Mouse (Mus musculus) lung, postnatal 0 days (tissue): ENCODE measurements around the gene Pdgfra. TPM values are rescaled to one million over a fixed set of nuclear protein-coding genes. Genes with fewer than 3 reads are reported as not detected.
A peak's percentile ranks its signal among the peaks of the same experiment; 100 is the strongest.

Source experiments
- ATAC-seq: fragments of 200-750 bp; cut with Nextera tagmentation; 2 replicates; pipeline ENCODE4 v1.8.0; 2017; ENCODE audit warnings: moderate library complexity
- DNase-seq: peaks from one replicate; pipeline ENCODE4 v3.0.0-alpha.2; 2016; ENCODE audit warnings: low spot score
- H3K27ac ChIP-seq: fragments of 300-500 bp; sonication (generic); 2 replicates; pipeline ENCODE4 v1.5.1; 2014; ENCODE audit warnings: antibody characterized with exemption, mild to moderate bottlenecking, low read length, mixed read lengths
- H3K27me3 ChIP-seq: fragments of 300-500 bp; sonication (generic); replicated peaks from 2 replicates; pipeline ENCODE4 v1.6.1; 2014; ENCODE audit warnings: low read length, mixed read lengths; ENCODE audit not compliant: insufficient read depth
- H3K36me3 ChIP-seq: fragments of 300-500 bp; sonication (generic); 2 replicates; pipeline ENCODE4 v1.6.1; 2014; ENCODE audit warnings: low read length, mixed read lengths; ENCODE audit not compliant: insufficient read depth
- H3K4me1 ChIP-seq: fragments of 300-500 bp; sonication (generic); 2 replicates; pipeline ENCODE4 v1.6.1; 2014; ENCODE audit warnings: antibody characterized with exemption, low read depth, low read length, mixed read lengths; ENCODE audit not compliant: insufficient read depth
- H3K4me2 ChIP-seq: fragments of 300-500 bp; sonication (generic); replicated peaks from 2 replicates; pipeline ENCODE4 v1.6.1; 2014; ENCODE audit warnings: low read depth, mild to moderate bottlenecking, low read length, moderate library complexity, mixed read lengths
- H3K4me3 ChIP-seq: fragments of 300-500 bp; sonication (generic); 2 replicates; pipeline ENCODE4 v1.5.1; 2014; ENCODE audit warnings: low read depth, low read length
- H3K9ac ChIP-seq: fragments of 300-500 bp; sonication (generic); replicated peaks from 2 replicates; pipeline ENCODE4 v1.6.1; 2014; ENCODE audit warnings: low read depth, mild to moderate bottlenecking
- H3K9me3 ChIP-seq: fragments of 300-500 bp; sonication (generic); 2 replicates; pipeline ENCODE4 v1.6.1; 2016; ENCODE audit warnings: low read length, mixed read lengths
- CTCF ChIP-seq: IDR thresholded peaks from 2 replicates; pipeline ENCODE4 v1.5.1; 2016; ENCODE audit warnings: antibody characterized with exemption, mild to moderate bottlenecking
- EP300 ChIP-seq: IDR thresholded peaks from 2 replicates; pipeline ENCODE4 v1.6.1; 2016; ENCODE audit warnings: antibody characterized with exemption, mild to moderate bottlenecking, control low read depth
- WGBS: fragments of 180-500 bp; shearing (Covaris S2); extraction: QIAGEN DNeasy Blood & Tissue Kit; methylation state at CpG from one replicate; pipeline ENCODE4 v1.1.7; 2014; 5-methylcytosine and 5-hydroxymethylcytosine counted together
- polyA plus RNA-seq: library from polyadenylated mRNA; unstranded; fragments of >200 nt; fragmentation: Nextera tagmentation; extraction: Ambion mirVana; gene quantifications from 2 replicates; pipeline ENCODE4 v1.2.1, GENCODE M21; 2015

Gene Pdgfra
- polyA plus RNA-seq, 1 experiment from 2014 or later: 14.2 TPM

GRCm38 (mm10) chr5:75157038-75157437, 4.9 kb downstream of the Pdgfra start:
- peak; percentile 92 for DNase-seq
- ATAC-seq: no peak
- Histone ChIP-seq H3K27ac (no peak overlapping the region), H3K4me1 (no peaks in the 10 kb centered on the region; the same call in 1 of the 2 replicates), H3K9me3 (no peaks in the 10 kb centered on the region), H3K36me3 (no peaks in the 10 kb centered on the region), H3K27me3 (peaks cover 16% of the 10 kb centered on the region; the same call in 1 of the 2 replicates), H3K4me3 (peak overlapping the region; percentile 46), H3K4me2 (peak overlapping the region; percentile 69), H3K9ac (no peak overlapping the region; the same call in 1 of the 2 replicates)
- WGBS: 0% methylated on average over 3 of the region's 3 CpGs
- TF ChIP-seq CTCF (peak; percentile 90), EP300 (no peak)

GRCm38 (mm10) chr5:75160530-75161170, 8.6 kb downstream of the Pdgfra start:
- TF ChIP-seq EP300: no peak
- TF ChIP-seq CTCF: no peak
- Histone ChIP-seq H3K9ac (no peak overlapping the region), H3K4me3 (no peak overlapping the region), H3K4me2 (no peak overlapping the region), H3K27me3 (0 out of 2 replicates have a peak, but pooled peaks cover 4% of the 10 kb centered on the region), H3K27ac (no peak overlapping the region), H3K4me1 (no peaks in the 10 kb centered on the region; the same call in 1 of the 2 replicates), H3K36me3 (no peaks in the 10 kb centered on the region), H3K9me3 (no peaks in the 10 kb centered on the region)
- no peak for ATAC-seq
- no peak for DNase-seq
- WGBS: 38% methylated on average over 12 of the region's 12 CpGs

GRCm38 (mm10) chr5:75161586-75161985, 9.5 kb downstream of the Pdgfra start:
- no peak for TF ChIP-seq EP300
- TF ChIP-seq CTCF: no peak
- 73% methylated on average over 6 of the region's 6 CpGs for WGBS

GRCm38 (mm10) chr5:75163289-75163951, 11.3 kb downstream of the Pdgfra start:
- Histone ChIP-seq H3K4me3 (no peak overlapping the region), H3K9ac (no peak overlapping the region), H3K9me3 (no peaks in the 10 kb centered on the region), H3K36me3 (no peaks in the 10 kb centered on the region), H3K4me2 (no peak overlapping the region), H3K27ac (no peak overlapping the region), H3K4me1 (no peaks in the 10 kb centered on the region), H3K27me3 (no peaks in the 10 kb centered on the region)
- ATAC-seq (no peak), DNase-seq (no peak)
- TF ChIP-seq EP300 (no peak), CTCF (no peak)
- 76% methylated on average over 23 of the region's 23 CpGs for WGBS

More at GRCm38 (mm10) chr5:75161586-75161985, 9.5 kb downstream of the Pdgfra start:
- Histone ChIP-seq H3K4me3 (no peak overlapping the region), H3K9ac (no peak overlapping the region), H3K4me1 (no peaks in the 10 kb centered on the region; the same call in 1 of the 2 replicates), H3K36me3 (no peaks in the 10 kb centered on the region), H3K27ac (no peak overlapping the region), H3K27me3 (no peaks in the 10 kb centered on the region), H3K9me3 (no peaks in the 10 kb centered on the region), H3K4me2 (no peak overlapping the region)
- no peak for ATAC-seq
- DNase-seq: no peak

DNA sequence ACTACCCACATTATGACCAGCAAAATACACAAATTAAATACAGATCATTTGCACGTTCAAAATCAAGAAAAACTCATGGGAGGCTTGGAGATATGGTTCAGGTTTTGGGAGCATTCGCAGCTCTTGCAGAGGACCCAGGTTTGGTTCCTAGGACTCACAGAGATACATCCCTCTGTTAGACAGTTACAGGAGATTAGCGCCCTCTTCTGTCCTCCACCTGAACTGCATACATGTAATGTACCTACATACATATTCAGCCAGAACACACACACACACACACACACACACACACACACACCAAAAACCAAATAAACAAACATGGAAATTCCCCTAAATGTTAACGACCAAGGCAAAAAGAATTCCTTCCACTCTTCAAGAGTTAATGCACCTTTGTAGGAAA, 12.6 kb downstream of the Pdgfra start:
- Histone ChIP-seq H3K9ac (no peak overlapping the region), H3K9me3 (no peaks in the 10 kb centered on the region), H3K4me1 (no peaks in the 10 kb centered on the region), H3K36me3 (no peaks in the 10 kb centered on the region), H3K27ac (no peak overlapping the region), H3K4me3 (no peak overlapping the region), H3K4me2 (no peak overlapping the region), H3K27me3 (no peaks in the 10 kb centered on the region)
- TF ChIP-seq EP300 (no peak), CTCF (peak; percentile 44)
- DNase-seq (no peak), ATAC-seq (no peak)
- WGBS: 83% methylated on average over 4 of the region's 4 CpGs

GRCm38 (mm10) chr5:75169837-75170236, 17.7 kb downstream of the Pdgfra start:
- H3K9me3 ChIP-seq: no peaks in the 10 kb centered on the region
- no peak overlapping the region for H3K9ac ChIP-seq
- no peak overlapping the region for H3K4me2 ChIP-seq
- H3K4me3 ChIP-seq: no peak overlapping the region
- H3K27me3 ChIP-seq: no peaks in the 10 kb centered on the region
- no peaks in the 10 kb centered on the region for H3K4me1 ChIP-seq
- ATAC-seq (no peak), DNase-seq (no peak)
- 85% methylated on average over 6 of the region's 6 CpGs for WGBS
- no peak overlapping the region for H3K27ac ChIP-seq
- H3K36me3 ChIP-seq: no peaks in the 10 kb centered on the region; the same call in 1 of the 2 replicates
- TF ChIP-seq CTCF (no peak), EP300 (no peak)
